Mouse (Mus musculus) ES-Bruce4 (cell line): ENCODE results near the gene Ntrk3. TPM values are rescaled to one million over a fixed set of nuclear protein-coding genes. Genes with fewer than 3 reads are reported as not detected.

Experiments used
- H3K27ac ChIP-seq: 2 replicates; pipeline ENCODE4 v1.5.1; 2012; ENCODE audit warnings: low read length, inconsistent platforms; ENCODE audit not compliant: insufficient read depth
- H3K27me3 ChIP-seq: 2 replicates; pipeline ENCODE4 v1.6.1; 2012; ENCODE audit warnings: mild to moderate bottlenecking, low read length, inconsistent platforms; ENCODE audit not compliant: control insufficient read depth, poor library complexity, insufficient read depth, severe bottlenecking
- H3K36me3 ChIP-seq: 2 replicates; pipeline ENCODE4 v1.6.1; 2012; ENCODE audit warnings: inconsistent platforms, mild to moderate bottlenecking, low read length, moderate library complexity; ENCODE audit not compliant: control insufficient read depth, poor library complexity, insufficient read depth, severe bottlenecking
- H3K4me1 ChIP-seq: one replicate; pipeline ENCODE4 v1.8.1; 2011; ENCODE audit warnings: low read length; ENCODE audit not compliant: control insufficient read depth, insufficient read depth
- H3K4me3 ChIP-seq: 2 replicates; pipeline ENCODE4 v1.5.1; 2011; ENCODE audit warnings: low read depth, mild to moderate bottlenecking, low read length
- H3K9ac ChIP-seq: 2 replicates; pipeline ENCODE4 v1.6.1; 2012; ENCODE audit warnings: low read depth, mild to moderate bottlenecking, inconsistent platforms; ENCODE audit not compliant: poor library complexity, severe bottlenecking
- H3K9me3 ChIP-seq: replicated peaks from 2 replicates; pipeline ENCODE4 v1.6.1; 2012; ENCODE audit warnings: mild to moderate bottlenecking, low read length, inconsistent platforms; ENCODE audit not compliant: control insufficient read depth, poor library complexity, insufficient read depth, severe bottlenecking
- CTCF ChIP-seq: IDR thresholded peaks from one replicate; pipeline ENCODE4 v1.8.1; 2011; ENCODE audit warnings: low read depth, low read length
- EP300 ChIP-seq: IDR thresholded peaks from 2 replicates; pipeline ENCODE4 v1.6.1; 2011; ENCODE audit warnings: low read depth, low read length; ENCODE audit not compliant: insufficient read depth
- POLR2A ChIP-seq: IDR thresholded peaks from one replicate; pipeline ENCODE4 v1.8.1; 2011; ENCODE audit warnings: low read length; ENCODE audit not compliant: insufficient read depth
- polyA plus RNA-seq: library from polyadenylated mRNA; stranded (reverse); fragments of >200 nt; gene quantifications from 2 replicates; pipeline ENCODE4 v1.2.4, GENCODE M21; 2011; ENCODE audit warnings: low read depth; ENCODE audit not compliant: missing spikeins, insufficient read depth, insufficient read length

Gene Ntrk3
- polyA plus RNA-seq, 1 experiment, result not detected

GRCm38 (mm10) chr7:78546551-78546950 lies 191.3 kb downstream of the Ntrk3 start:
- TF ChIP-seq CTCF, result no peak
- TF ChIP-seq EP300, result no peak
- no peak for TF ChIP-seq POLR2A
- Histone ChIP-seq H3K4me1 (no peaks in the 10 kb centered on the region), H3K9ac (no peak overlapping the region), H3K36me3 (no peaks in the 10 kb centered on the region), H3K4me3 (no peak overlapping the region), H3K27ac (no peak overlapping the region), H3K9me3 (no peaks in the 10 kb centered on the region), H3K27me3 (no peaks in the 10 kb centered on the region)

GRCm38 (mm10) chr7:78542468-78542867 lies 195.3 kb downstream of the Ntrk3 start:
- H3K9ac ChIP-seq, result no peak overlapping the region
- H3K36me3 ChIP-seq, result no peaks in the 10 kb centered on the region
- no peaks in the 10 kb centered on the region for H3K9me3 ChIP-seq
- no peaks in the 10 kb centered on the region for H3K27me3 ChIP-seq
- no peak overlapping the region for H3K4me3 ChIP-seq
- no peak overlapping the region for H3K27ac ChIP-seq
- H3K4me1 ChIP-seq, result no peaks in the 10 kb centered on the region
- no peak for TF ChIP-seq EP300
- no peak for TF ChIP-seq POLR2A
- no peak for TF ChIP-seq CTCF

DNA sequence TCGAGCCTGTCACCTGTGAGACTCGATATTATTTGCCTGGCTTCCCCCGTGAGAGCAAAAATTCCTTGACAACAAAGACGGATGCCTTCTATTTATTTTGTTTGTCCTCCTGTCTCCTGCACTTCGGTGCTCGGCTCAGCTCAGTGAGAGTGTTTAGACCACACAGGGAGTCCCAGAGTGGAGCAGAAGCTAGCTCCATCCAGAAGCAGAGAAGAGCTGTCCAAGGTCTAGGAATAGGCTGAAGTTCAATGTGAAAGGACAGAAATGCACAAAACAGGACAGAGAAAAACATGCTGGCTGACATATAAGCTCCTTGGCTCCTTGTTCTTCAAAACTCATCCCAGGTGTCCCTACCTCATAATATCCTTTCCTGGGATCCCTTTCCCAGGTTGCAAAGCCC lies 207.5 kb downstream of the Ntrk3 start:
- TF ChIP-seq POLR2A (no peak), EP300 (no peak), CTCF (no peak)
- H3K9ac ChIP-seq, result no peak overlapping the region
- no peaks in the 10 kb centered on the region for H3K36me3 ChIP-seq
- no peaks in the 10 kb centered on the region for H3K9me3 ChIP-seq
- no peak overlapping the region for H3K27ac ChIP-seq
- no peaks in the 10 kb centered on the region for H3K27me3 ChIP-seq
- no peaks in the 10 kb centered on the region for H3K4me1 ChIP-seq
- no peak overlapping the region for H3K4me3 ChIP-seq

- Histone ChIP-seq H3K4me3 (no peak overlapping the region), H3K9me3 (no peaks in the 10 kb centered on the region), H3K27ac (no peak overlapping the region), H3K27me3 (no peaks in the 10 kb centered on the region), H3K36me3 (no peaks in the 10 kb centered on the region), H3K9ac (no peak overlapping the region), H3K4me1 (no peaks in the 10 kb centered on the region)
- TF ChIP-seq EP300 (no peak), POLR2A (no peak), CTCF (no peak)
These were observed 209.8 kb downstream of the Ntrk3 start for GRCm38 (mm10) chr7:78528008-78528407.

GRCm38 (mm10) chr7:78527564-78527963 lies 210.2 kb downstream of the Ntrk3 start:
- Histone ChIP-seq H3K36me3 (no peaks in the 10 kb centered on the region), H3K4me1 (no peaks in the 10 kb centered on the region), H3K27me3 (no peaks in the 10 kb centered on the region), H3K27ac (no peak overlapping the region), H3K9me3 (no peaks in the 10 kb centered on the region), H3K9ac (no peak overlapping the region), H3K4me3 (no peak overlapping the region)
- TF ChIP-seq EP300 (no peak), POLR2A (no peak), CTCF (no peak)

DNA sequence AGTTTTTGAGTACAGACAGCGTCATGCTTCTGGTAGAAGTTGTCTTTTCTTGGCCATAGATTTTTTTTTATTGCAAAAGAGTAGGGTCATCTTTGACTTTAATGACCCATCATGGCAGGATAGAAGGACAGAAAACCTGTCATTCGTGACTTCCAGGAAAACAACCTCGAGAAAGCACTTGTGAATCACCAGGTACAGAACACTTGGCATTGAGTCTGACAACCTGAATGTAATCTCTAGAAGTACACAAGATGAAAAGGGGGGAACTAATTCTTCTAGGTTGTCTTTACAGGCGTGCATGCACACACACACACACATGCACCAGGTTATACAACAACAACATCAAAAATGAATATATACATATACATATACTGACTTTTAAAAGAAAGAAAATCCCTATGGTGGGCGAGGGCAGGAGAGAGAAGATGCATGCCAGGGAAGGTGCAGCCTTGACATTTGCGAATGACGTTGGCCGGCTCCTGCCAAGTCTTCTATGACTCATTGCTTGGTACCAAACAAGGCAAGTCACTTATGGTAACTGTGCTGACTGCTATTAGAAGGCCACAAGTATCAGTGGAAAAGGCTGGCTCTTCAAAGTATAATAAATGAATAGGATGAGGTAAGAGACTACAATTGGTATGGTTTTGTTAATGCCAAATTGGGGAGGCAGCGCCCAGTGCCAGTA lies 217.4 kb downstream of the Ntrk3 start:
- H3K27ac ChIP-seq, result no peak overlapping the region
- H3K36me3 ChIP-seq, result no peaks in the 10 kb centered on the region
- no peak overlapping the region for H3K4me3 ChIP-seq
- H3K4me1 ChIP-seq, result no peaks in the 10 kb centered on the region
- H3K27me3 ChIP-seq, result no peaks in the 10 kb centered on the region
- H3K9ac ChIP-seq, result no peak overlapping the region
- TF ChIP-seq EP300, result no peak
- no peaks in the 10 kb centered on the region for H3K9me3 ChIP-seq
